In genomic region chr14:25312814-25313426, GRCm38 (mm10) we compare ENCODE assay signal across 11 mouse cellular contexts.
DNase-seq lines count a peak whose midpoint lies in the region; ATAC-seq lines count a peak whose summit lies in the region.
"Had no signal": no experiment of that assay in that cellular context is flagged by ENCODE, and none has a peak within 500 bp of the region (broad histone marks: within the 10 kb centered on the region; RNA-seq: fewer than 3 reads in every experiment).

No protein-coding gene starts in this region.

- peak; percentile 38 to 42 for ATAC-seq in hematopoietic stem cell, adult 5-6 weeks (replicated peaks in 1 of 2; ENCODE audit: insufficient read depth in 1 of 2, low FRiP score in 2 of 2, low TSS enrichment in 1 of 2, low read depth in 1 of 2, poor library complexity in 2 of 2, severe bottlenecking in 2 of 2)
- no peak for ATAC-seq in megakaryocyte-erythroid progenitor cell, adult 5-6 weeks (replicated peaks; ENCODE audit: low FRiP score, low TSS enrichment, poor library complexity, severe bottlenecking)
- no peak for ATAC-seq in erythroid progenitor cell, adult 5-6 weeks (replicated peaks; ENCODE audit: low FRiP score, poor library complexity, severe bottlenecking)
- ATAC-seq: hindbrain, embryonic 16.5 days had no signal

- DNase-seq in heart, adult 11 months = peak; percentile 54
- no peak for DNase-seq in heart, postnatal 4 days
- DNase-seq in right cerebral cortex, postnatal 14 days = peak; percentile 18
- no peak for DNase-seq in right cerebral cortex, postnatal 4 days
- no peak for DNase-seq in urinary bladder, postnatal 25 days (ENCODE audit: low spot score)
- DNase-seq: cerebellum, adult 11-12 months; retina, postnatal 1 day had no signal

Comparison
In these comparisons a context has a peak if more than half of its experiments do, and no peak if none do; other contexts are left out.
1. DNase-seq: peak in heart, adult 11 months (single experiment) and right cerebral cortex, postnatal 14 days (single experiment); none in heart, postnatal 4 days (single experiment), right cerebral cortex, postnatal 4 days (single experiment) and urinary bladder, postnatal 25 days (single experiment).
2. ATAC-seq: peak in hematopoietic stem cell, adult 5-6 weeks (2 of 2); none in megakaryocyte-erythroid progenitor cell, adult 5-6 weeks (single experiment) and erythroid progenitor cell, adult 5-6 weeks (single experiment).